Mouse (Mus musculus) thymus, adult 2 months (tissue): ENCODE measurements around the gene Hspbp1.

Experiments used
- CTCF ChIP-seq: fragments of 200-500 bp; IDR thresholded peaks from 2 replicates; pipeline ENCODE4 v1.5.1; 2012; ENCODE audit warnings: mild to moderate bottlenecking, control low read depth, low read length, moderate library complexity, borderline replicate concordance; ENCODE audit not compliant: control insufficient read depth, poor library complexity, insufficient read depth; ENCODE audit errors: extremely low read depth
- POLR2A ChIP-seq: fragments of 200-500 bp; IDR thresholded peaks from 2 replicates; pipeline ENCODE4 v1.6.1; 2012; ENCODE audit warnings: mild to moderate bottlenecking, low read length, control low read depth, moderate library complexity; ENCODE audit not compliant: control insufficient read depth, poor library complexity, insufficient read depth; ENCODE audit errors: extremely low read depth

DNA sequence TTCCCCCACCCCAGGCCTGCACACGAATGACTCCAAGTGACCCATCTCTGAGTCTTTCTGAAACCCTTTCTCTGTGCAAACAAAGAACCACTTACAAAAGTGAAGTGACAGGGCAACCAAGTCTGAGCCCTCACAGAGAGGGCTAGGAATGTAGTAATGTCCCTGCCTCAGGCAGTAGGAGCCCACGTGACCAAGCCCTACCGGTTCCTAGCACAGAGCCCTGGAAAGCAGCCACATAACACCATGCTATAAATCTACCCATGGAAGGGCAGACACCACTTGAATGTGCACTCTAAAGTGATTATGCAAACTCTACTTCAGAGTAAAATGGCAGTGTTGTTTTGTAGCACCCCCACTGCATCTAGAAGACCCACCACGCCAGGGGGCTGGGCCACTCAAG lies 12.9 kb downstream of the Hspbp1 start:
- TF ChIP-seq POLR2A (no peak), CTCF (no peak)
